Mouse (Mus musculus): ENCODE measurements at regions not wholly inside any gene's neighbourhood (a gene's known extent, or its start where the extent isn't known, plus 50 kb on each side); places are given as distances from the start of the nearest gene placed in this dataset.

- Histone ChIP-seq H3K9me3 (ENCODE audit: control insufficient read depth) (no peaks in the 10 kb centered on the region), H3K4me1 (replicated peaks; ENCODE audit: control insufficient read depth, insufficient read depth, low read length) (no peaks in the 10 kb centered on the region), H3K27ac (ENCODE audit: low read depth, low read length) (no peak overlapping the region), H3K4me3 (ENCODE audit: low read depth, low read length) (no peak overlapping the region), H3K4me2 (replicated peaks; ENCODE audit: low read depth) (no peak overlapping the region), H3K9ac (ENCODE audit: low read depth, low read length) (no peak overlapping the region), H3K36me3 (ENCODE audit: control insufficient read depth, insufficient read depth) (no peaks in the 10 kb centered on the region), H3K27me3 (replicated peaks; ENCODE audit: control insufficient read depth, insufficient read depth, low read length) (no peaks in the 10 kb centered on the region)
- WGBS, result 93% methylated on average over 11 of the region's 11 CpGs
- no peak for TF ChIP-seq CTCF (IDR thresholded peaks at IDR 0.05; ENCODE audit: low read depth)
- ATAC-seq, result no peak
These were observed 365.0 kb upstream of the Adgrl2 start for GRCm38 (mm10) chr3:149355362-149355761.

GRCm38 (mm10) chr3:149353958-149354357 is 363.6 kb upstream of the Adgrl2 start:
- Histone ChIP-seq H3K36me3 (ENCODE audit: control insufficient read depth, insufficient read depth) (no peaks in the 10 kb centered on the region), H3K4me2 (replicated peaks; ENCODE audit: low read depth) (no peak overlapping the region), H3K9ac (ENCODE audit: low read depth, low read length) (no peak overlapping the region), H3K27ac (ENCODE audit: low read depth, low read length) (no peak overlapping the region), H3K9me3 (ENCODE audit: control insufficient read depth) (no peaks in the 10 kb centered on the region), H3K4me1 (replicated peaks; ENCODE audit: control insufficient read depth, insufficient read depth, low read length) (no peaks in the 10 kb centered on the region), H3K27me3 (replicated peaks; ENCODE audit: control insufficient read depth, insufficient read depth, low read length) (no peaks in the 10 kb centered on the region), H3K4me3 (ENCODE audit: low read depth, low read length) (no peak overlapping the region)
- 81% methylated on average over 5 of the region's 5 CpGs for WGBS
- no peak for TF ChIP-seq CTCF (IDR thresholded peaks at IDR 0.05; ENCODE audit: low read depth)
- ATAC-seq, result no peak

GRCm38 (mm10) chr3:149352546-149352945 is 362.2 kb upstream of the Adgrl2 start:
- Histone ChIP-seq H3K4me1 (replicated peaks; ENCODE audit: control insufficient read depth, insufficient read depth, low read length) (no peaks in the 10 kb centered on the region), H3K9me3 (ENCODE audit: control insufficient read depth) (no peaks in the 10 kb centered on the region), H3K4me2 (replicated peaks; ENCODE audit: low read depth) (no peak overlapping the region), H3K36me3 (ENCODE audit: control insufficient read depth, insufficient read depth) (no peaks in the 10 kb centered on the region), H3K9ac (ENCODE audit: low read depth, low read length) (no peak overlapping the region), H3K4me3 (ENCODE audit: low read depth, low read length) (no peak overlapping the region), H3K27ac (ENCODE audit: low read depth, low read length) (no peak overlapping the region), H3K27me3 (replicated peaks; ENCODE audit: control insufficient read depth, insufficient read depth, low read length) (no peaks in the 10 kb centered on the region)
- no peak for ATAC-seq
- no peak for TF ChIP-seq CTCF (IDR thresholded peaks at IDR 0.05; ENCODE audit: low read depth)
- 60% methylated on average over 6 of the region's 6 CpGs for WGBS

- H3K4me2 ChIP-seq (replicated peaks; ENCODE audit: low read depth), result no peak overlapping the region
- no peaks in the 10 kb centered on the region for H3K27me3 ChIP-seq (replicated peaks; ENCODE audit: control insufficient read depth, insufficient read depth, low read length)
- 60% methylated on average over 6 of the region's 6 CpGs for WGBS
- no peak for TF ChIP-seq CTCF (IDR thresholded peaks at IDR 0.05; ENCODE audit: low read depth)
- H3K4me1 ChIP-seq (replicated peaks; ENCODE audit: control insufficient read depth, insufficient read depth, low read length), result no peaks in the 10 kb centered on the region
- no peak for ATAC-seq
- no peaks in the 10 kb centered on the region for H3K36me3 ChIP-seq (ENCODE audit: control insufficient read depth, insufficient read depth)
- no peak overlapping the region for H3K27ac ChIP-seq (ENCODE audit: low read depth, low read length)
- H3K9ac ChIP-seq (ENCODE audit: low read depth, low read length), result no peak overlapping the region
- no peaks in the 10 kb centered on the region for H3K9me3 ChIP-seq (ENCODE audit: control insufficient read depth)
- no peak overlapping the region for H3K4me3 ChIP-seq (ENCODE audit: low read depth, low read length)
These were observed 359.4 kb upstream of the Adgrl2 start for GRCm38 (mm10) chr3:149349731-149350130.

- no peak overlapping the region for H3K4me3 ChIP-seq (ENCODE audit: low read depth, low read length)
- H3K4me1 ChIP-seq (replicated peaks; ENCODE audit: control insufficient read depth, insufficient read depth, low read length), result no peaks in the 10 kb centered on the region
- peak; percentile 85 for TF ChIP-seq CTCF (IDR thresholded peaks at IDR 0.05; ENCODE audit: low read depth)
- no peaks in the 10 kb centered on the region for H3K27me3 ChIP-seq (replicated peaks; ENCODE audit: control insufficient read depth, insufficient read depth, low read length)
- H3K9ac ChIP-seq (ENCODE audit: low read depth, low read length), result no peak overlapping the region
- no peak overlapping the region for H3K4me2 ChIP-seq (replicated peaks; ENCODE audit: low read depth)
- no peaks in the 10 kb centered on the region for H3K9me3 ChIP-seq (ENCODE audit: control insufficient read depth)
- no peaks in the 10 kb centered on the region for H3K36me3 ChIP-seq (ENCODE audit: control insufficient read depth, insufficient read depth)
- ATAC-seq, result peak; percentile 68; the same call in 1 of the 2 replicates
- 25% methylated on average over 9 of the region's 9 CpGs for WGBS
- no peak overlapping the region for H3K27ac ChIP-seq (ENCODE audit: low read depth, low read length)
These were observed 358.9 kb upstream of the Adgrl2 start for GRCm38 (mm10) chr3:149349211-149349697.

GRCm38 (mm10) chr3:149348459-149348971 is 358.2 kb upstream of the Adgrl2 start:
- H3K27ac ChIP-seq (ENCODE audit: low read depth, low read length), result no peak overlapping the region
- WGBS, result 52% methylated on average over 1 of the region's 1 CpGs

More at GRCm38 (mm10) chr3:149348459-149348971, 358.2 kb upstream of the Adgrl2 start:
- H3K9ac ChIP-seq (ENCODE audit: low read depth, low read length), result no peak overlapping the region
- H3K9me3 ChIP-seq (ENCODE audit: control insufficient read depth), result no peaks in the 10 kb centered on the region
- no peaks in the 10 kb centered on the region for H3K36me3 ChIP-seq (ENCODE audit: control insufficient read depth, insufficient read depth)
- no peaks in the 10 kb centered on the region for H3K4me1 ChIP-seq (replicated peaks; ENCODE audit: control insufficient read depth, insufficient read depth, low read length)
- no peak overlapping the region for H3K4me2 ChIP-seq (replicated peaks; ENCODE audit: low read depth)
- no peak for TF ChIP-seq CTCF (IDR thresholded peaks at IDR 0.05; ENCODE audit: low read depth)
- no peaks in the 10 kb centered on the region for H3K27me3 ChIP-seq (replicated peaks; ENCODE audit: control insufficient read depth, insufficient read depth, low read length)
- no peak for ATAC-seq
- no peak overlapping the region for H3K4me3 ChIP-seq (ENCODE audit: low read depth, low read length)

Data from intestine, postnatal 0 days (tissue).